Mouse (Mus musculus) embryonic facial prominence, embryonic 10.5 days (tissue): ENCODE measurements around the gene Usp39. TPM values are rescaled to one million over a fixed set of nuclear protein-coding genes. Genes with fewer than 3 reads are reported as not detected.

Experiments used
- DNase-seq: peaks from one replicate; pipeline ENCODE4 v3.0.0-alpha.2; 2017; ENCODE audit warnings: low spot score
- H3K27ac ChIP-seq: fragments of 300-500 bp; sonication (generic); replicated peaks from 2 replicates; pipeline ENCODE4 v1.5.1; 2016; ENCODE audit warnings: mild to moderate bottlenecking
- H3K27me3 ChIP-seq: fragments of 300-500 bp; sonication (generic); replicated peaks from 2 replicates; pipeline ENCODE4 v1.6.1; 2016; ENCODE audit warnings: low read depth, mild to moderate bottlenecking; ENCODE audit not compliant: poor library complexity, severe bottlenecking
- H3K36me3 ChIP-seq: fragments of 300-500 bp; sonication (generic); replicated peaks from 2 replicates; pipeline ENCODE4 v1.6.1; 2016; ENCODE audit warnings: mild to moderate bottlenecking, moderate library complexity
- H3K4me1 ChIP-seq: fragments of 300-500 bp; sonication (generic); 2 replicates; pipeline ENCODE4 v1.6.1; 2016
- H3K4me3 ChIP-seq: fragments of 300-500 bp; sonication (generic); 2 replicates; pipeline ENCODE4 v1.5.1; 2016; ENCODE audit warnings: mild to moderate bottlenecking, moderate library complexity
- H3K9me3 ChIP-seq: fragments of 300-500 bp; sonication (generic); 2 replicates; pipeline ENCODE4 v1.6.1; 2016; ENCODE audit warnings: mild to moderate bottlenecking
- WGBS: fragments of 180-500 bp; shearing (Covaris S2); methylation state at CpG from one replicate; pipeline ENCODE4 v1.1.7; 2016; 5-methylcytosine and 5-hydroxymethylcytosine counted together
- polyA plus RNA-seq: library from polyadenylated mRNA; unstranded; fragments of >200 nt; fragmentation: Nextera tagmentation; extraction: Ambion mirVana; gene quantifications from 2 replicates; pipeline ENCODE4 v1.2.1, GENCODE M21; 2016

Gene Usp39
- polyA plus RNA-seq, 1 experiment from 2014 or later: 83.4 TPM

DNA sequence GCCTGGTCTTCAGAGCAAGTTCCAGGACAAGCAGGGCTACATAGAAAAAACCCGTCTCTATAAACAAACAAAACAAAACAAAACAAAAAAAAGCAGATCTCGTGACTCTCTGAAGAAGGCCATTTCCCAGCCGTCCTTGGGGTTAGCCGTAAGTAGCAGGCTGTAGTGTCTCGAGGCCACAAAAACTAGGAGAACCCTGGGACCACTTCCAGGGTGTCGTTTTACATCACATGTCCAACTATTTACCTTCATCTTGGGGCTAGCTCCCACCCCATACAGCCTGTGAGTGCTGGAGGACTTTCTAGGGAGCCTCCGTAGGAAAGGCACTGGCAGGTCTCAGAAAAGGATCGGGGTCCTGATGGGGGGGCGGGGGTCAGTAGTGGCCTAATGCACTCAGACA lies 41.5 kb downstream of the Usp39 start:
- H3K36me3 ChIP-seq: no peaks in the 10 kb centered on the region
- no peaks in the 10 kb centered on the region for H3K9me3 ChIP-seq
- H3K4me3 ChIP-seq: no peak overlapping the region
- DNase-seq: no peak
- H3K27me3 ChIP-seq: no peaks in the 10 kb centered on the region
- H3K27ac ChIP-seq: no peak overlapping the region
- WGBS: 47% methylated on average over 9 of the region's 9 CpGs
- H3K4me1 ChIP-seq: peaks cover 13% of the 10 kb centered on the region

DNA sequence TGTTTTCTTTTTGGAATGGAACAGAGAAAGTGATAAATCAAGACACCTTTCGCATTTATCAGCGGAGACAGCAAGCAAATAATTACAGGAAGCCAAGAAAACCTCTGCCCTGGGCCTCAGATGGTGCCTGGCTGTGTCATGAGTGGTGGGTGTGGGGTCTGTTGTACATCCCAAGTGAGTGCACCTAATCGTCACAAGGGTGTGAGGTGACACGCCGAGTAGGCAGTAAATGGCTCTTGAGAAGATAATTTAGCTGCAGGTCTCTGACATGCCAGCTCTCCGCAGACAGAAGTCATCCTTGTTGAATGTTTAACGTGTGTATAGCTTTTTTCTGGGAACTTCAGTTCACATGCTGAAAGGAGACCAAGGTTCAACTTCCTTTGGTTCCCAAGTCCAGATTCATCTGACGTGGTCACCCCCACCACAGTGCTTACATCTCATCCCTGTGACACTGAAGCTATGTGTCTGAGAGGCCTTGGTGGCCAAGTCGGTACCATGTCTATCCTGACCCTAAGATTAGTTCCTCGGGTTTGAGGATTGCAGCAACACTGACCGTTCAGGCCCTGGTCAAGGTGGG lies 42.5 kb downstream of the Usp39 start:
- DNase-seq: no peak
- Histone ChIP-seq H3K4me1 (peaks cover 13% of the 10 kb centered on the region), H3K27ac (no peak overlapping the region), H3K9me3 (no peaks in the 10 kb centered on the region), H3K4me3 (no peak overlapping the region), H3K36me3 (no peaks in the 10 kb centered on the region), H3K27me3 (no peaks in the 10 kb centered on the region)
- whole genome bisulfite sequencing: 88% methylated on average over 11 of the region's 11 CpGs

DNA sequence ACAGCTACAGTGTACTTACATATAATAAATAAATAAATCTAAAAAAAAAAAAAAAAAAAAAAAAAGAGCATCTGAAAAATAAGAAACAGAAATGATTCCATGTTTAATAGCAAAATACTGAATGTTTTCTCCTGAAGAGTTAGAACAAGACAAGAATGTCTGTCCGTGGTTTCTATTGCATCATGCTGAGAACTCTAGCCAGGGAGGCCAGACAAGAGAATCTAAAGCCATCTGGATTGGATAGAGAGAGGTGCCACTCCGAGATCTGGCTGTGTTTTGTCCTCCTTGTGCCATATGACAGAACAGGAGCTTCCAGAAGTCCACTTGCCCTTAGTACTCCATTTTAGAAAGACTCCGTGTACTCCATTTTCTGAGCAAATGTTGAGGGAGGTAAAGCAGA lies 47.2 kb downstream of the Usp39 start:
- Histone ChIP-seq H3K36me3 (no peaks in the 10 kb centered on the region), H3K4me3 (no peak overlapping the region), H3K9me3 (no peaks in the 10 kb centered on the region), H3K27ac (no peak overlapping the region), H3K27me3 (no peaks in the 10 kb centered on the region), H3K4me1 (no peaks in the 10 kb centered on the region)
- DNase-seq: no peak
- WGBS: 77% methylated on average over 3 of the region's 3 CpGs

DNA sequence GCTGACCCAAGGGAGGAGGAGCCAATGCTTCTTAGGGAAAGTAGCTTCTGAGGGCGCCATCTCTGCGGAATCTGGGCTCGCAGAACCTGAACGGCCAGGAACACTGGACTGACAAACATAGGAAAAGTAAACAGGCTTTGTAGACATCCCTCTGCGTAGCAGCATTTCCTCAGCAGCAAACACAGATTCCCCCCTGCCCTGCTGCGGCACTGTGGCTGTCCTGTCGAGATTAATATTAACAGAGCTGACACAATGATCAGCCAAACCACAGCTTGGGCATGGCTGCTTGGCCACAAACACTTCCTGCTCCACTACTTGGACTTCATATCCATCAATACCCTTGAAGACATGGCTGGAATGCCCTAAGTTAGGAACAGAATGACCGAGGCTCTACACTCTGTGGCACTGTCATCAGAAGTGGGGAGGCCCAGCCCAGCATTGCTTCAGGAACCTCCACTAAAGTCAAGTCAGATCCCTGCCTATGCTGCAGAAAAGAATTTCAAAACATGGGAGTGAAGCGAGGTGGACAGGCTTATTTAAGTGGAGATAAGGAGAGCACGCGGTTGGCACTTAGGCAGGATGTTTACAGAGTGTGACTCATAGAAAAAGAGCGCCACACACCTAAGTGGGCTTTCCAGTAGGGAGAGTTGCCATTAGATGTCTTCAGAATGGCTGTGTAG lies 51.9 kb downstream of the Usp39 start:
- Histone ChIP-seq H3K4me3 (no peak overlapping the region), H3K27ac (no peak overlapping the region), H3K9me3 (no peaks in the 10 kb centered on the region), H3K36me3 (no peaks in the 10 kb centered on the region), H3K4me1 (no peaks in the 10 kb centered on the region), H3K27me3 (no peaks in the 10 kb centered on the region)
- DNase-seq: no peak
- WGBS: 86% methylated on average over 12 of the region's 12 CpGs

DNA sequence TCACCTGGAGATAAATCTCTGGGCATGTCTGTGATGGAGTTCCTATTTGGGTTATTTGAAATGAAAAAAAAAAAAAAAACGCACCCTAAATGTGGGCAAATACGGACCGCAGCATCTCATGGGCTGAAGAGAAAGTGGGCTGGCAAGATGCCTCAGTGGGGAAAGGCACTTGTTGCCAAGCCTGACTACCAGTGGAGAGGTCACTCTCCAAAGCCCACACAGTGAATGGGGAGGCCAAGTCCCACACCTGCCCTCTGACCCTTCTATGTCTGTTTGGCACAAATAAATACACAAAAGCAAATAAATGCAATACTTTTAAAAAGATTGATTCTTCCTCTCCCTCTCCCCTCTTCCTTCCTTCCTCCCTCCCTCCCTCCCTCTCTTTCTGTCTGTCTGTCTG lies 55.5 kb downstream of the Usp39 start:
- 84% methylated on average over 3 of the region's 3 CpGs for WGBS
- no peak overlapping the region for H3K27ac ChIP-seq
- no peaks in the 10 kb centered on the region for H3K36me3 ChIP-seq
- peaks cover 7% of the 10 kb centered on the region for H3K4me1 ChIP-seq
- DNase-seq: no peak
- no peaks in the 10 kb centered on the region for H3K9me3 ChIP-seq
- no peak overlapping the region for H3K4me3 ChIP-seq
- no peaks in the 10 kb centered on the region for H3K27me3 ChIP-seq

DNA sequence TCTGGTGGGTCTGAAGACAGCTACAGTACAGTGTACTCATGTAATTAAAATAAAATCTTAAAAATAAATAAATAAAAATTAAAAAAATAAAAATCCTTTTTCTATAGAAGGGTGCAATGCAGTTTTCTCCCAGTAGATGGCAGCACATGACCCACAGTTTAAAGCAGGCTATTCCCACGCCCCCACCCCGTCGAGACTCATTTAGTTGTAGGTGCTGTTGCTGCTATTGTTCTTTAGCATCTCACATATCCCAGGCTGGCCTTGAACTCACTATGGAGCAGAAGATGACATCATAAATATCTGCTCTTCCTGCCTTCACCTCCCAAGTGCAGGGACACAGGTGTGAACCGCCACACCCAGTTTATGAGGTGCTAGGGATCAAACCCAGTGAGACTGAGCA lies 61.1 kb downstream of the Usp39 start:
- Histone ChIP-seq H3K27me3 (no peaks in the 10 kb centered on the region), H3K9me3 (no peaks in the 10 kb centered on the region), H3K36me3 (no peaks in the 10 kb centered on the region), H3K27ac (no peak overlapping the region), H3K4me1 (peaks cover 7% of the 10 kb centered on the region), H3K4me3 (no peak overlapping the region)
- peak; percentile 38 for DNase-seq
- WGBS: 28% methylated on average over 4 of the region's 4 CpGs

DNA sequence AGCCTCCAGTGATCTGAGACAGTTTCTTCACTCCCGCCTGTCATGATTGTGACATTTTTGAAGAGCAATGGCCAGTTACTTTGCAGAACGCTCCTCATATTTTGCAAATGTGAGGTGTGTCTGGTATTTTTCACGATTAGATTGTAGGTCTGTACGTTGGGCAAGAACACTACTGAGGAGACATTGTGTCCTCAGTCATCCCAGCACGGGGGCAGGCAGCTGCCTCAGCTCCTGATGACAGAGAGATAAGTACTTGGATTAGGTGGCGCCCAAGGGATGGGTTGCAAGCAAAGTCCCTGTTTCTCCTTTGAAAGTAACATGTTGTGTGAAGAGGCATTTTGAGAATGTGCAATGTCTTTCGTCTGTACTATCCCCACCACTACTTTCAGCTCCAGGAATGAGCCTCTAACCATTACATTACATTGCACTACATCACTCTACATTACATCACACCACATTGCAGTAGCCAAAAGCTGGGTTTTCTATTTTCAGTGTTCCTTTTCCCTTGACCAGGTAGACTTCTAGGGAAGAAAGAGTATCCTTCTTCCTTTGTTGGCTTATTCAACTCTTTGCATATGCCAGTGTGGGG lies 64.5 kb downstream of the Usp39 start:
- Histone ChIP-seq H3K4me3 (no peak overlapping the region), H3K27ac (no peak overlapping the region), H3K9me3 (no peaks in the 10 kb centered on the region), H3K4me1 (peaks cover 9% of the 10 kb centered on the region), H3K27me3 (no peaks in the 10 kb centered on the region), H3K36me3 (no peaks in the 10 kb centered on the region)
- WGBS: 76% methylated on average over 7 of the region's 7 CpGs
- no peak for DNase-seq

DNA sequence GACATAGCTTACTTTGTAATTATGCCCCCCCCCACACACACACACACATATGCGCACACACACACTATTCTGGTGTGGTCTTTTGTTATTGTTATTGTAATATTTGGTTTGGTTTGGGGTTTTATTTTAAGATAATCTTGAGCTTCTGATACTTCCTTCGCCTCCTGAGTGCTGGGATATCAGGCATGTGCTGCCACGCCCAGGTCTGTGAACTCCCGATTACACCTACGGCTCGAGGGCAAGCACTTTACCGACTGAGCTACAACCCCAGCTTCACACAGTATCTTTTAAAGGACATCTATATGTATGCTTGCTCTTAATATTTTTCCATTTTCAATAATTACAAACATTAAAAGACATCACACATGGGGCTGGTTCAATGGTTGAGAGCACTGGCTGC lies 65.5 kb downstream of the Usp39 start:
- no peak for DNase-seq
- peaks cover 9% of the 10 kb centered on the region for H3K4me1 ChIP-seq
- H3K27me3 ChIP-seq: no peaks in the 10 kb centered on the region
- H3K4me3 ChIP-seq: no peak overlapping the region
- WGBS: 84% methylated on average over 7 of the region's 7 CpGs
- no peaks in the 10 kb centered on the region for H3K36me3 ChIP-seq
- H3K9me3 ChIP-seq: no peaks in the 10 kb centered on the region
- H3K27ac ChIP-seq: no peak overlapping the region

DNA sequence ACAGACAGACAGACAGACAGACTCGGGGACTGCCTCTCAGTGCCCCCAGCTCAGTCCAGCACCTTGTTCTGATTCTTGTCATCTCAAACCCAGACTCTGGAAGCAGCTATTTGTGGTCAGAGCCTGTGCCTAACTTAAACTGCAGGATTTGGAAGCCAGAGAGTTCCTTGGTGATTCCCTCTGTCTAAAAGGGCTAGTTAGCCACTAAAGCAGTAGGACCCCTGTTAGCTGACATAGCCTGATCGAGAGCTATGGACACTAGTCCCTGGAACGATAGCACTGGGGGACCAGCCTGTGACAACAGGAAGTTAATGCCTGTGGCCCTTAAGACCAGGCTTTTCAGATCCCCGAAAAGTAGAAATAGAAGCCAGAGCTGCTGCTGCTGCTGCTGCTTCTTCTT lies 66.1 kb downstream of the Usp39 start:
- no peaks in the 10 kb centered on the region for H3K9me3 ChIP-seq
- H3K36me3 ChIP-seq: no peaks in the 10 kb centered on the region
- H3K4me1 ChIP-seq: peaks cover 9% of the 10 kb centered on the region
- no peak overlapping the region for H3K4me3 ChIP-seq
- H3K27ac ChIP-seq: no peak overlapping the region
- WGBS: 74% methylated on average over 4 of the region's 4 CpGs
- H3K27me3 ChIP-seq: no peaks in the 10 kb centered on the region
- no peak for DNase-seq

DNA sequence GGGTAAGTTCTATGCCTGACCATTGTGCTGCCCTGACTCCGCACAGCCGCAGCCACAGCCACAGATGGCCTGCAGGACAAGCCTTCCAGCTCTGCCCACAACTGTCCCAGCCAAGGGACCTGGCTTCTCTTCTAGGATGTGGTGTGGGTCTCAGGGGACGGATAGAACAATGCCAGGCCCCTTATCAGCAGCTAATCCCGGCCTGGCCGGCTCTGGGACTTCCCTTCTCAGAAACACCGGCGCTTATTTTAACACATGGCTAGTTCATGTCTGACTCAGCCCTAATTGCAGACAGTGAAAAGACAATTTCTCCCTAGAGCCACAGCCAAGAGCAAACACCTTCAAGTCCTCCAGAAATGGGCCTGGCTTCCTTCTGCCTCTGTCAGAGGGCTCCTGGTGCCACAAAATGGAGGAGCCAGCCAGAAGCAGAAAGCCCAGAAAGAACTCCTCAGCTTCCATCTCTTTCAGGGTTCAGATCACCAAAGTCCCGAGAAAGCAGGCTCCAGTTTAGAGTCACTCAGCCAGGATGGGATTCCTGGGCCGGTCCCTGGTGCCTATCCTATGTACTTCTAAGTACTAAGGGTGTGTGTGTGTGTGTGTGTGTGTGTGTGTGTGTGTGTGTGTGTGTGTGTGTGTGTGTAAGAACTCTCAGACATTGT lies 67.3 kb downstream of the Usp39 start:
- no peaks in the 10 kb centered on the region for H3K36me3 ChIP-seq
- 84% methylated on average over 9 of the region's 9 CpGs for WGBS
- peaks cover 15% of the 10 kb centered on the region for H3K4me1 ChIP-seq
- H3K4me3 ChIP-seq: no peak overlapping the region
- H3K27ac ChIP-seq: peak overlapping the region; percentile 55; the same call in 1 of the 2 replicates
- no peaks in the 10 kb centered on the region for H3K9me3 ChIP-seq
- no peaks in the 10 kb centered on the region for H3K27me3 ChIP-seq
- peak; percentile 24 for DNase-seq

DNA sequence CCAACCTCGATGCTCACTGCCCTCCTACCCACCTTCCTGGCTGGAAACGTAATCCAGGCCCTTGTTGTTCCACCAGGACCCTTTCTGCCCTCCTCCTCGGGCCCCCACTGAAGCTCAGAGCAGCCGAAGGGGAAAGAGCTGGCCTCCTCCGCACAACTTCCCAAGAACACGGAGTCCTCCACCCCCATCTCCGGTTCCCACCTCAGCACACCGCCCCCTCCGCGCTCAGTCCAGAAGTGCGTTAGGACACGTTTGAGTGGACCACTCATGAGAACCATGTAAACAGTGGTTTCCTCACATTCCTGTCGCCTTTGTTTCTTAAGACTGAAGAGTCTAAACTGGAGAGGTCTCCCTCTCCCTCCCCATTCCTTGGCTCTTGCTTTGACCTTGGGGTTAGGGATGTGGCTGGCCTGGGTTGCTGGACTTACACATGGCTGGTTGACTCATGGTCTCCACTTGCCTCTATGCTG lies 68.0 kb downstream of the Usp39 start:
- Histone ChIP-seq H3K27me3 (no peaks in the 10 kb centered on the region), H3K4me3 (no peak overlapping the region), H3K9me3 (no peaks in the 10 kb centered on the region), H3K4me1 (peaks cover 18% of the 10 kb centered on the region), H3K27ac (peak overlapping the region; percentile 55; the same call in 1 of the 2 replicates), H3K36me3 (no peaks in the 10 kb centered on the region)
- DNase-seq: no peak
- WGBS: 84% methylated on average over 13 of the region's 13 CpGs

DNA sequence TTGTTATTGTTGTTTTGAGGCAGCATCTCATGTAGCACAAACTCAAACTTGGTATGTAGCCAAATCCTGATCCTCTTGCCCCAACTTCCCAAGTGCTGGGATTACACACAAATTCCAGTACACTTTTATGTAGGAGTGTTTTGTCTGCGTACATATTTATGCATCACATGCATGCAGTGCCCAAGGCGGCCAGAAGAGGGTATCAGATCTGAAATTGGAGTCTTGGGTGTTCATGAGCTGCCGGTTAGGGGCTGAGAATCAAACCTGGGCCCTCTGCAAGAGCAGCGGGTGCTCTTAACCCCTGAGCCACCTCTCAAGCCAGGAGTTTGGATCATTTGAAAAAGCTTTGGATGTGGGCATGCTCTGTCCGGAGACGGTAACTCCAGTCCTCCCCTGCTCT lies 68.8 kb downstream of the Usp39 start:
- DNase-seq: no peak
- WGBS: 92% methylated on average over 6 of the region's 6 CpGs

DNA sequence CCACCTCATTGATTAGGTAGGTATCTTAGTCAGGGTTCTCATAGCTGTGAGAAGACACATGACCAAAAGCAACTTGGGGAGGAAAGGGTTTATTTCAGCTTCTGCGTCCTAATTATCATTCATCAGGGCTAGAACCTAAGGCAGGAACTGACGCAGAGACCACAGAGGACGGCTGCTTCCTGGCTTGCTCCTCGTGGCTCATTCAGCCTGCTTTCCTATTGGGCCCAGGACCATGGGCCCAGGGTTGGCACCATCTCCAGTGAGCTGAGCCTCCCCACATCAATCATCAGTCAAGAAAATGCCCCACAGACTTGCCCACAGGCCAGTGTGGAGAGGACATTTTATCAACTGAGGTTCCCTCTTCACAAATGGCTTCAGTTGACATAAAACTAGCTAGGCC lies 69.5 kb downstream of the Usp39 start:
- DNase-seq: no peak
- Histone ChIP-seq H3K27me3 (no peaks in the 10 kb centered on the region), H3K36me3 (no peaks in the 10 kb centered on the region), H3K4me3 (no peak overlapping the region), H3K9me3 (no peaks in the 10 kb centered on the region), H3K27ac (no peak overlapping the region), H3K4me1 (peaks cover 18% of the 10 kb centered on the region)
- 72% methylated on average over 4 of the region's 4 CpGs for WGBS

More for the DNA sequence above, 68.8 kb downstream of the Usp39 start:
- peaks cover 18% of the 10 kb centered on the region for H3K4me1 ChIP-seq
- H3K9me3 ChIP-seq: no peaks in the 10 kb centered on the region
- H3K27ac ChIP-seq: no peak overlapping the region
- H3K36me3 ChIP-seq: no peaks in the 10 kb centered on the region
- H3K4me3 ChIP-seq: no peak overlapping the region
- H3K27me3 ChIP-seq: no peaks in the 10 kb centered on the region
